ENCODE assay signal across 18 mouse cellular contexts in the genomic region with DNA sequence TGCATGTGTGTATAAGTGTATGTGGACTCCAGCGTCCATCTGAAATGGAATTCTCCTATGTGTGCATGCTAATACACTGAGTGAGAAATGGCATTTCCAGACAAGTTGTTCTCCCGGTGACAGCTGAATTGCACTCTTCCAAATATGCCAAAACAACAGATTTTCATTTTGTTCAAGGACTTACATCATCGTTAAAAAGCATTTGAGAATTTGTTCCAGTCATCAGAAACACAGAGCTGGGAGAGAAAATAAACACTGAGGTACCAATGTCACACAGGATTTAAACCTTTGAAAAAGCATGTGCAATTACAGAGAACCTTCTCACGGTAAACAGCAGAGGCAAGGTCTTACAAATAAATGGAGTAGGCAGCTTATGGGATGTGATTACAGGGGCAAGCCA.
DNase-seq lines count a peak whose midpoint lies in the region; ATAC-seq lines count a peak whose summit lies in the region.
"Had no signal": no experiment of that assay in that cellular context is flagged by ENCODE, and none has a peak within 500 bp of the region (broad histone marks: within the 10 kb centered on the region; RNA-seq: fewer than 3 reads in every experiment).

No protein-coding gene starts in this region.

- H3K4me2 ChIP-seq in forebrain, embryonic 15.5 days (replicated peaks), result no peak overlapping the region
- H3K4me2 ChIP-seq in forebrain, embryonic 11.5 days (ENCODE audit: low read depth, low read length, severe bottlenecking), result no peak overlapping the region
- H3K4me2 ChIP-seq: limb, embryonic 13.5 days; lung, embryonic 15.5 days; neural tube, embryonic 12.5 days had no signal

- H3K27me3 ChIP-seq in forebrain, embryonic 15.5 days, result no peaks in the 10 kb centered on the region
- H3K27me3 ChIP-seq in forebrain, embryonic 11.5 days (ENCODE audit: control insufficient read depth, insufficient read depth, low read length), result no peaks in the 10 kb centered on the region
- H3K27me3 ChIP-seq: limb, embryonic 13.5 days; lung, embryonic 15.5 days; neural tube, embryonic 12.5 days had no signal

- H3K36me3 ChIP-seq in forebrain, embryonic 15.5 days, result no peaks in the 10 kb centered on the region
- H3K36me3 ChIP-seq in forebrain, embryonic 11.5 days (ENCODE audit: control insufficient read depth, insufficient read depth, low read length), result no peaks in the 10 kb centered on the region
- H3K36me3 ChIP-seq: limb, embryonic 13.5 days; lung, embryonic 15.5 days; neural tube, embryonic 12.5 days had no signal

- no peaks in the 10 kb centered on the region for H3K9me3 ChIP-seq in forebrain, embryonic 15.5 days
- H3K9me3 ChIP-seq in forebrain, embryonic 11.5 days (ENCODE audit: control insufficient read depth, low read length), result no peaks in the 10 kb centered on the region
- H3K9me3 ChIP-seq: limb, embryonic 13.5 days; lung, embryonic 15.5 days; neural tube, embryonic 12.5 days had no signal

- DNase-seq in cerebellum, adult 18-20 months, result no peak
- no peak for DNase-seq in forebrain, embryonic 11.5 days (ENCODE audit: low spot score)
- peak; percentile 17 to 76 for DNase-seq in layer of hippocampus, adult 18-20 months (ENCODE audit: low spot score in 2 of 2)
- DNase-seq in layer of hippocampus, postnatal 10 days (ENCODE audit: low spot score in 2 of 2), result no peak
- DNase-seq in layer of hippocampus, adult 9-11 months, result peak; percentile 47
- no peak for DNase-seq in left cerebral cortex, adult 18-20 months (ENCODE audit: low spot score in 2 of 2)
- DNase-seq: adrenal gland, adult 2 months; embryo, embryonic 11 days; kidney, adult 11 months; lung, postnatal 4 days; thymus, postnatal 25 days had no signal

- H3K9ac ChIP-seq in forebrain, embryonic 15.5 days (replicated peaks), result no peak overlapping the region
- no peak overlapping the region for H3K9ac ChIP-seq in forebrain, embryonic 11.5 days (ENCODE audit: low read length)
- H3K9ac ChIP-seq: limb, embryonic 13.5 days; liver, embryonic 14.5 days; lung, embryonic 15.5 days; neural tube, embryonic 12.5 days had no signal

- 20% methylated on average over 4 of the region's 4 CpGs for WGBS in forebrain, embryonic 15.5 days
- WGBS in forebrain, embryonic 11.5 days, result 70% methylated on average over 4 of the region's 4 CpGs

- peak overlapping the region; percentile 72 for H3K27ac ChIP-seq in forebrain, embryonic 15.5 days (replicated peaks)
- no peak overlapping the region for H3K27ac ChIP-seq in forebrain, embryonic 11.5 days (ENCODE audit: low read depth, low read length)
- H3K27ac ChIP-seq: kidney, postnatal 0 days; limb, embryonic 13.5 days; liver, embryonic 14.5 days; lung, embryonic 15.5 days; neural tube, embryonic 12.5 days had no signal

- peaks cover 4% of the 10 kb centered on the region; the same call in 1 of the 2 replicates for H3K4me1 ChIP-seq in forebrain, embryonic 15.5 days
- 0 out of 2 replicates have a peak, but pooled peaks cover 2% of the 10 kb centered on the region for H3K4me1 ChIP-seq in forebrain, embryonic 11.5 days (replicated peaks; ENCODE audit: control insufficient read depth, insufficient read depth, low read length)
- H3K4me1 ChIP-seq: limb, embryonic 13.5 days; lung, embryonic 15.5 days; neural tube, embryonic 12.5 days had no signal

- peak; percentile 69 for ATAC-seq in cerebellum, adult (ENCODE audit: insufficient number of reproducible peaks, low FRiP score, low TSS enrichment)
- ATAC-seq in forebrain, embryonic 15.5 days (replicated peaks), result peak; percentile 83
- ATAC-seq in forebrain, embryonic 11.5 days (replicated peaks; ENCODE audit: low FRiP score), result no peak

- no peak overlapping the region for H3K4me3 ChIP-seq in forebrain, embryonic 15.5 days
- no peak overlapping the region for H3K4me3 ChIP-seq in forebrain, embryonic 11.5 days (ENCODE audit: low read depth, low read length)
- H3K4me3 ChIP-seq: limb, embryonic 13.5 days; lung, embryonic 15.5 days; neural tube, embryonic 12.5 days had no signal

Comparison
In these comparisons a context has a peak if more than half of its experiments do, and no peak if none do; other contexts are left out.
1. DNase-seq: peak in layer of hippocampus, adult 18-20 months (2 of 2) and layer of hippocampus, adult 9-11 months (single experiment); none in cerebellum, adult 18-20 months (0 of 2), forebrain, embryonic 11.5 days (single experiment), layer of hippocampus, postnatal 10 days (0 of 2) and left cerebral cortex, adult 18-20 months (0 of 2).